Mouse (Mus musculus) thymus, adult 2 months (tissue): ENCODE data around the gene Dhrs7c.

ENCODE experiments used
- CTCF ChIP-seq: fragments of 200-500 bp; IDR thresholded peaks from 2 replicates; pipeline ENCODE4 v1.5.1; 2012; ENCODE audit warnings: mild to moderate bottlenecking, control low read depth, low read length, moderate library complexity, borderline replicate concordance; ENCODE audit not compliant: control insufficient read depth, poor library complexity, insufficient read depth; ENCODE audit errors: extremely low read depth
- POLR2A ChIP-seq: fragments of 200-500 bp; IDR thresholded peaks from 2 replicates; pipeline ENCODE4 v1.6.1; 2012; ENCODE audit warnings: mild to moderate bottlenecking, low read length, control low read depth, moderate library complexity; ENCODE audit not compliant: control insufficient read depth, poor library complexity, insufficient read depth; ENCODE audit errors: extremely low read depth

GRCm38 (mm10) chr11:67858518-67858917, 60.5 kb downstream of the Dhrs7c start:
- TF ChIP-seq POLR2A (no peak), CTCF (no peak)
